Mouse (Mus musculus) heart, embryonic 14.5 days (tissue): ENCODE measurements around the gene Dgkg. TPM values are rescaled to one million over a fixed set of nuclear protein-coding genes. Genes with fewer than 3 reads are reported as not detected.

Experiments
- ATAC-seq: fragments of 200-750 bp; cut with Nextera tagmentation; 2 replicates; pipeline ENCODE4 v1.8.0; 2017; ENCODE audit warnings: low read depth, moderate TSS enrichment; ENCODE audit not compliant: insufficient number of reproducible peaks, insufficient read depth, low FRiP score
- H3K27ac ChIP-seq, 2 experiments: fragments of 200-500 bp in 1 of 2; fragments of 300-500 bp in 1 of 2; sonication (generic) in 1 of 2; replicated peaks in 1 of 2; 2 replicates each; pipeline ENCODE4 v1.5.1; 2012 to 2014; ENCODE audit warnings: low read depth in 2 of 2, low read length in 2 of 2, control low read depth in 1 of 2, mild to moderate bottlenecking in 1 of 2, mixed read lengths in 1 of 2; ENCODE audit not compliant: control insufficient read depth in 1 of 2, insufficient read depth in 1 of 2
- H3K27me3 ChIP-seq: fragments of 300-500 bp; sonication (generic); 2 replicates; pipeline ENCODE4 v1.6.1; 2014; ENCODE audit warnings: mild to moderate bottlenecking, low read length, control low read depth; ENCODE audit not compliant: control insufficient read depth, insufficient read depth
- H3K36me3 ChIP-seq: fragments of 300-500 bp; sonication (generic); 2 replicates; pipeline ENCODE4 v1.6.1; 2014; ENCODE audit warnings: mild to moderate bottlenecking, control low read depth, low read length, mixed read lengths; ENCODE audit not compliant: control insufficient read depth, insufficient read depth
- H3K4me1 ChIP-seq, 2 experiments: fragments of 200-500 bp in 1 of 2; fragments of 300-500 bp in 1 of 2; sonication (generic) in 1 of 2; 2 replicates each; pipeline ENCODE4 v1.6.1; 2012 to 2014; ENCODE audit warnings: low read length in 2 of 2, control low read depth in 1 of 2, mixed read lengths in 1 of 2; ENCODE audit not compliant: control insufficient read depth in 2 of 2, insufficient read depth in 2 of 2
- H3K4me2 ChIP-seq: fragments of 300-500 bp; sonication (generic); 2 replicates; pipeline ENCODE4 v1.6.1; 2014; ENCODE audit warnings: mild to moderate bottlenecking, low read length
- H3K4me3 ChIP-seq, 2 experiments: fragments of 200-500 bp in 1 of 2; fragments of 300-500 bp in 1 of 2; sonication (generic) in 1 of 2; 2 replicates each; pipeline ENCODE4 v1.5.1; 2012 to 2014; ENCODE audit warnings: low read length in 2 of 2, mild to moderate bottlenecking in 2 of 2, control low read depth in 1 of 2, low read depth in 1 of 2, moderate library complexity in 1 of 2; ENCODE audit not compliant: control insufficient read depth in 1 of 2, insufficient read depth in 1 of 2
- H3K9ac ChIP-seq: fragments of 300-500 bp; sonication (generic); 2 replicates; pipeline ENCODE4 v1.6.1; 2014; ENCODE audit warnings: mild to moderate bottlenecking, low read length
- H3K9me3 ChIP-seq: fragments of 300-500 bp; sonication (generic); 2 replicates; pipeline ENCODE4 v1.6.1; 2016; ENCODE audit warnings: low read length, control low read depth; ENCODE audit not compliant: control insufficient read depth
- WGBS: fragments of 180-500 bp; shearing (Covaris S2); extraction: QIAGEN DNeasy Blood & Tissue Kit; methylation state at CpG from one replicate; pipeline ENCODE4 v1.1.7; 2014; 5-methylcytosine and 5-hydroxymethylcytosine counted together
- polyA plus RNA-seq: library from polyadenylated mRNA; unstranded; fragments of >200 nt; fragmentation: Nextera tagmentation; extraction: Ambion mirVana; gene quantifications from 2 replicates; pipeline ENCODE4 v1.2.1, GENCODE M21; 2014

Gene Dgkg
- polyA plus RNA-seq, 1 experiment from 2014 or later: 0.42 TPM

DNA sequence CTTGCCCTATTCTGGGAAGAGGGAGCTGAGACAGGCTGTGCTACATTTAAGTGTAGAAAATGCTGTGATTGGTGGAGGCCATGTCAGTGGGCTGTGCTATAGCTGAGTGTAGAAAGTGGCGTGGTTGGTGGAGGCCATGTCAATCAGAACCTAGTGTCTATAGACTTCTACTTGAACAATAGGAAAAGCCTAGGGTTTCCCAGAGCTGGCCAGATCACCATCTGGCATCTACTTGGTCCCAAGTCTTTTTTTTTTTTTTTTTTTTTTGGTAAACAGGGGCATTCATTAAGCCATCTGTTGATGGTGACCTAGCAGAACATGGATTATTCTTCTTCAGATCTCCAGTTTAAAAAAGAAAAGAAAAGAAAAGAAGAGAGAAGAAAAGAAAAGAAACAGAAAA is 60.6 kb downstream of the Dgkg start:
- Histone ChIP-seq H3K4me2 (no peak overlapping the region), H3K9me3 (no peaks in the 10 kb centered on the region), H3K9ac (no peak overlapping the region), H3K27ac (no peak overlapping the region), H3K27me3 (no peaks in the 10 kb centered on the region), H3K4me1 (no peaks in the 10 kb centered on the region; a peak in 1 of 4 replicates), H3K4me3 (no peak overlapping the region), H3K36me3 (no peaks in the 10 kb centered on the region)
- no peak for ATAC-seq
- WGBS: 82% methylated on average over 1 of the region's 1 CpGs

DNA sequence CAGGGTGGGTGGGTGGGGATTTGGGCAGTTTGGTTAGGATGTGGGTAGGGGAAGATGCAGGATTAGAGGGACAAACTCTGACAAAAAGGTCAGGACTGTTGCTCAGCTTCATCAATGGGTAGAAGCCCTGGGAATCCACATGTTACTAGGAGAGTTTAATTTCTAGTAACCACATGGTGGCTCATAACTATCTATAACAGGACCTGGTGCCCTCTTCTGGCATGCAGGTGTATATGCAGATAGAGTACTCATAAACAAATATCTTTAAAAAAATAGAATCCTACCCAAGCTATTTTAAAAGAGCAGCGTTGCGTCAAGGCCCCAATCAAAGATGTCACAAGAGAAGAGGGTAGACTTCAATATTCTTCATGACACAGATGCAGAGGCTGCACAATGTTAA is 63.1 kb downstream of the Dgkg start:
- no peaks in the 10 kb centered on the region for H3K9me3 ChIP-seq
- H3K27me3 ChIP-seq: no peaks in the 10 kb centered on the region
- no peaks in the 10 kb centered on the region for H3K36me3 ChIP-seq
- no peak overlapping the region for H3K9ac ChIP-seq
- no peak for ATAC-seq
- H3K4me2 ChIP-seq: no peak overlapping the region
- WGBS: 87% methylated on average over 2 of the region's 2 CpGs
- H3K27ac ChIP-seq: no peak overlapping the region
- H3K4me1 ChIP-seq: no peaks in the 10 kb centered on the region
- H3K4me3 ChIP-seq: no peak overlapping the region

DNA sequence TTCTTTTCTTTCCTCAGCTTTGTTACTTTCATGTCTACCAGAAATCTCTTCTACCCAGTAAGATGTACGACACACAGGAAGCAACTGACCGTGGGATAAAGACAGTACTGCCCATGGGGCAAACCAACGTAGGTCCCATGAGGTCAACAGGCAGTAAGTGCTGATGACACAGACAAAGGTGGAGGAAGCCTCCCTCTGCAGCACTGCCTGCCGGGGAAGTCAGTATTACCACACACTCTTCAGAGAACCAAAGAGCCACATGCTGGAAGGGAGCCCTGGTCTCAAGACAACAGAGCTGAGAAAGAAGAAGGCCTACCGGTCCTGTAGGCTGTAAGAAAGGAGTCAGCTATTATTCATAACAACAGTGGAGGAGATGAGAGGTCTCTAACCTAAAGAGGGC is 67.4 kb downstream of the Dgkg start:
- H3K4me3 ChIP-seq: no peak overlapping the region
- H3K9me3 ChIP-seq: no peaks in the 10 kb centered on the region
- H3K27me3 ChIP-seq: no peaks in the 10 kb centered on the region
- H3K4me1 ChIP-seq: no peaks in the 10 kb centered on the region
- 64% methylated on average over 5 of the region's 5 CpGs for WGBS
- no peak for ATAC-seq
- H3K4me2 ChIP-seq: no peak overlapping the region
- H3K27ac ChIP-seq: no peak overlapping the region
- H3K36me3 ChIP-seq: no peaks in the 10 kb centered on the region
- H3K9ac ChIP-seq: no peak overlapping the region

DNA sequence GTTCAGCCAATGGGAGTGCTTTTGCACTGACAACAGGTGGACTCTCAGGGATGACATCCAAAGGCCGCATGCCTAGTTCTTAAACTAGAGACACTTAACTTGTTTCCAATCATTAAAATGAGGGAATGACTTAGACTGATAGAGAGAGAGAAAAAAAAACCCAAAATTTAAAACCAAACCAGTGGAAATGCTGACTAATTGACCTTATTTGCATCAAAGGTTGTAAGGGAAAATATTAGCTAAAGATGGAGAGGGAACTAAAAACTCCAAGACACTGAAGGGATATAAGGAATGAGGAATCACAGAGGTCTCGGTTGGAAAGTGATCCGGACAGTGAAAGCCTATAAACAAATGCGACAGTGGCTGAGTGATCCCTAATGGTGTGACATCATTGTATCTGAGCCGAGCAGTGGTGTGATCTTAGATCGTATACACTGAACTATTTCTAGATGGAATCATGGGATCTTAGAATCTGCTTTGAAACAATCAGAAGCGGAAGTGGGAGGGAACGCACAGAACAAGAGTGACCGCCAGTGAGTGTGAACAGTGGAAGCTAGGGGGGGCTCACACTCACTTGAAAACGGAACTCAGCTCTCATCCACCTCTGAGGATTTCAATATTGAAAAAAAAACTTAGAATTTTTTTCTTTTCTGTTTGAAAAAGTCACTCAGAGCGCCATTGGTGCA is 70.7 kb downstream of the Dgkg start:
- Histone ChIP-seq H3K9me3 (no peaks in the 10 kb centered on the region), H3K27ac (no peak overlapping the region), H3K27me3 (no peaks in the 10 kb centered on the region), H3K9ac (no peak overlapping the region), H3K36me3 (no peaks in the 10 kb centered on the region), H3K4me2 (no peak overlapping the region), H3K4me1 (peaks cover 3 to 5% of the 10 kb centered on the region in 2 experiments; a peak in 1 of 4 replicates), H3K4me3 (no peak overlapping the region)
- WGBS: 74% methylated on average over 11 of the region's 11 CpGs
- no peak for ATAC-seq

DNA sequence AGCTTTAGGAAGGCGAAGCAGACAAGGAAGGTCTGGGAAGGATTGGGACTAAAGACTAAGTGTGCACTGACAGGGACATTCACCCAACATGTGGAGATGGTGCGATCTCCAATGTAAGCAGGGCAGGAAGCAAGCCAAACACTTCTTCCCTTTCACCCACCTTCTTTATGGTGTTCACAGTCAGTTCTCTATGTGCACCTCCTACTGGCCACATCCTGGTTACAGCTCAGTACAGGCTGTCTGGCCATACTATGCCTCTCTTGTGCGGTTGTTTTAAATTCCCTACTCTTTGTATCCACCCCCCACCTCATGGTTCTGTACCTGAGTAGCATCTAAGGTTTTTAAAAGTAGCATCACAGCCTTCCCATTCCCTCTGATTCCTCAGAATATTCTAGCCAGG is 71.5 kb downstream of the Dgkg start:
- H3K9me3 ChIP-seq: no peaks in the 10 kb centered on the region
- no peak overlapping the region for H3K9ac ChIP-seq
- no peak for ATAC-seq
- H3K4me2 ChIP-seq: no peak overlapping the region
- no peak overlapping the region for H3K4me3 ChIP-seq
- no peaks in the 10 kb centered on the region for H3K36me3 ChIP-seq
- peaks cover 3 to 5% of the 10 kb centered on the region in 2 experiments; a peak in 1 of 4 replicates for H3K4me1 ChIP-seq
- whole genome bisulfite sequencing: 90% methylated on average over 3 of the region's 3 CpGs
- H3K27me3 ChIP-seq: no peaks in the 10 kb centered on the region
- H3K27ac ChIP-seq: no peak overlapping the region

DNA sequence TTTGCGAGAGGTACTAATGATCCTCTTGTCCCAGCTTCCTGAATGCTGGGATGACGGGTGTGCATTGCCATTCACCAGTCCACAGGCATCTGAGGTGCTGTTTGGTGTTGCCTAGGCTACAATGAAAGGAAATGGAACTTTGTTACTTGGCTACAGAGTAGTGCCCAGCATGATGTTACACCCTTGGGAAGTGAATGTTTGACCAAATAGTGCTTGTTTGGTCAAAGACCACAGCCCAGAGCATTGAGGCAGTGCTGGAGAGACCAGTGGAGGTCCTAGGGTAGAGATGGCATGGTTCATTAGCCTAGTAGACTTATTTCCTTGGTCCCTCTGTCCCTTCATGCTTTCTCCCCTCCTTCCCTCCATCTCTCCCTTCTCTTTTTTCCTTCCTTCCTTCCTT is 73.6 kb downstream of the Dgkg start:
- H3K4me3 ChIP-seq: no peak overlapping the region
- ATAC-seq: no peak
- no peaks in the 10 kb centered on the region for H3K36me3 ChIP-seq
- 51% methylated on average over 2 of the region's 2 CpGs for WGBS
- H3K4me2 ChIP-seq: no peak overlapping the region
- no peak overlapping the region for H3K27ac ChIP-seq
- no peaks in the 10 kb centered on the region for H3K9me3 ChIP-seq
- H3K27me3 ChIP-seq: no peaks in the 10 kb centered on the region
- H3K4me1 ChIP-seq: peaks cover 3 to 5% of the 10 kb centered on the region in 2 experiments; a peak in 2 of 4 replicates
- no peak overlapping the region for H3K9ac ChIP-seq

DNA sequence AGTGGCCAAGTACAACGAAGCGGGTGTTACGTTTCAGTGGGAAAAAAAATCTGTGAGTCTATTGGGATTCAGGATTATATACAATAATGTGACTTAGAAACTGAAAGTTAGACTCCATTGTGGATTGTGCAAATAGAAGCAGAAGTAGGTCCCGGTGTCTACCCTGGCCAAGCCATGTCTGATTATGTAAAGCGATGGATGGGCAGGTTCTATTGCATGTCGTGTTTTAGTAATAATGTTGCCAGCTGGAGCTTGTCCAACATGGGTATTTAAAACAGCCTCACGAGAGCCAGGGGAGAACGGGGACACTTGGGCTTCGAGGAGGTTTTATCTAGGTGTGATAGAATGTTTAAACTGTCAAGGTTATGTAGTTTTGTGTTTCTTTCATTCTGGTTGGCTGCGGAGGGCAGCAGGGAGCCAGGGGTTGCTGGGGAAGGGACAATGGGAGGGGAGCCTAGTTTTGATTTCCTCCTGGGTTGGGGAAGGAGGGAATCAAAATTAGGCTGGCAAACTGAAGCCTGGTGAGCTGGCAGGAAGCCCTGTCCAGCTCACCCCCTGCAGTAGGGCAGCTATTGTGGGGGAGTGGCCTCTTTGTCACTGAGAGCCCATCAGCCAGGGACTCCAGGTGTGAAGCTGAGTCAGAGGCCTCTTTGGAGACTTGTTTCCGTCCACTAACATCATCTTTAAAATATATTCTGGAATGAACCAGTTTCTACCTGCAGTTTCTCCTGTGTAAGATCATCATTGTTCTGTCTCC is 74.7 kb downstream of the Dgkg start:
- no peak overlapping the region for H3K9ac ChIP-seq
- no peak overlapping the region for H3K27ac ChIP-seq
- no peaks in the 10 kb centered on the region for H3K36me3 ChIP-seq
- H3K9me3 ChIP-seq: no peaks in the 10 kb centered on the region
- peaks cover 3 to 5% of the 10 kb centered on the region in 2 experiments; a peak in 2 of 4 replicates for H3K4me1 ChIP-seq
- no peak overlapping the region for H3K4me3 ChIP-seq
- 46% methylated on average over 11 of the region's 11 CpGs for WGBS
- no peak for ATAC-seq
- H3K4me2 ChIP-seq: peak overlapping the region; percentile 37
- H3K27me3 ChIP-seq: no peaks in the 10 kb centered on the region
